Mouse (Mus musculus): Measurements from ENCODE around the gene Kif1a. TPM values are rescaled to one million over a fixed set of nuclear protein-coding genes. Genes with fewer than 3 reads are reported as not detected.
A peak's percentile ranks its signal among the peaks of the same experiment; 100 is the strongest.

The Kif1a gene
- polyA plus RNA-seq, 1 experiment from 2014 or later: 502 TPM

DNA sequence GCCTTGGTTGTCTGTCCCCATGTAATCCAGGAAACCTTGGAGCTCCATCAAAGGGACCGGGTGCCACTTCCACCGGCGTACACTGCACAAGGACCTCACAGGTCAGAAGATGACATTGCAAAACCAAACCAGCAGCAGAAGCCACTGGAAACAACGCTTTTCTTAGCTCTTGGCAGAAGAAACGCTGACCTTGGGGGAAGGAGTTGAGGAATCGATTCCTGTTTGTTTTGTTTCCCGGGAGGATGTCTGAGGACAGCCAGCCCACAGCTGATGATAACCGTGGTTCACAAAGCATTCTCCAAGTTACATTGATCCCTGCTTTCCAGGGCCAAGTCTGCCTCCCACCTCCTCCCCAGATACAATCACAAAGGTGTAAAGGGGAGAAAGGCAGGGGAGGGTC lies 22.3 kb upstream of the Kif1a start:
- H3K4me1 ChIP-seq: no peaks in the 10 kb centered on the region
- H3K27me3 ChIP-seq (replicated peaks): no peaks in the 10 kb centered on the region
- H3K27ac ChIP-seq: no peak overlapping the region
- no peak overlapping the region for H3K4me2 ChIP-seq
- ATAC-seq (replicated peaks): no peak
- H3K9ac ChIP-seq: no peak overlapping the region
- 86% methylated on average over 8 of the region's 8 CpGs for WGBS
- no peak overlapping the region for H3K4me3 ChIP-seq
- no peaks in the 10 kb centered on the region for H3K36me3 ChIP-seq (replicated peaks)
- H3K9me3 ChIP-seq: no peaks in the 10 kb centered on the region

DNA sequence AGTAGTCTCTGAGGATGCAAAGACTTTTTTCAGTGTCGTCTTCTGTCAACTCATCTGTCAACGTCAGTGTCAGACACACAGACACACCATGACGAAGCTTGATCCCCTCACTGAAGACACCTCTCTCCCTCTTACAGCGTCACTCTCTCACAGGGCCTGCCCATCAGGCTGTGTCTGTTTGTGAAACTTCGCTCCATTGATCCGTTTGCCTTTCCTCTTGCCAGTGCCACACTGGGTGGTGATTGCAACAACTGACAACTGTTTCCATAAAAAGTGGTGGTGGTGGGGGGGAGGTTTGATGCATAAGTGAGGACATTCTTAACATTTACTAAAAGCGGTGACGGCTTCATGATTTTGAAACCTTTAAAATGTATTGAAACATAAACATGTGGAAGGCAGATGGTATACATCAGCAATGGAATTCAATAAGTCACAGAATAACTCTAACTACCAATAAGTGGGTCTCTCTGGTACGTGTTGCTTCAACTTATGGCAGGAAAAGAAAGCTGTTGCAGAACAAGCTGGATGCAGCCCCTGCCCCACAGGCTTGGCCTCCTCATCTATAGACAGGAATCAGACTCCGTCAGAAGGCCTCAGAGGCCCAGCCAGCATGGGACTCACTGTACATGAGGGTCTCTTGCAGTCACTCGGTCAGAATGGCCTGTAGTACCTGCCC lies 21.6 kb upstream of the Kif1a start:
- H3K9ac ChIP-seq: no peak overlapping the region
- no peak overlapping the region for H3K4me2 ChIP-seq
- WGBS: 83% methylated on average over 11 of the region's 11 CpGs
- H3K4me3 ChIP-seq: no peak overlapping the region
- H3K27ac ChIP-seq: no peak overlapping the region
- no peaks in the 10 kb centered on the region for H3K27me3 ChIP-seq (replicated peaks)
- H3K4me1 ChIP-seq: 0 out of 2 replicates have a peak, but pooled peaks cover 3% of the 10 kb centered on the region
- no peaks in the 10 kb centered on the region for H3K9me3 ChIP-seq
- H3K36me3 ChIP-seq (replicated peaks): no peaks in the 10 kb centered on the region
- ATAC-seq (replicated peaks): no peak

DNA sequence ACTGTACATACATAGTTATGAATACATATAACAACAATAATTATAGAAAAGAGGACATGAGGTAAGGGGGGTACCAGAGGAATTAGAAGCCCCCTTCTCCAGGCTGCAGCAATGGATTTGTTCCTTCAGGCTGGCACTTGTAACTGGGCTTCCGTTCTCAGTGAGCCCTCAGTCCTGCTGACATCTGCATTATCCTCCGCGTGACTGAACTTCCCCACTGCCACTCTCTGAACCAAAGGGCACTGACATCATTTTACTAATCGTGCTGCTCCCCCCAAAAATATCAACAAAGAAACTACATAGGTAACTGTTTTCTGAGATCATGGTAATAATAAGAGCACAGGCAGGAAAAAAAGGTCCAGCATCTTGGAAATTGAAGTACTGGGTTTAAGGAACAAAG lies 17.1 kb upstream of the Kif1a start:
- Histone ChIP-seq H3K9ac (no peak overlapping the region), H3K9me3 (no peaks in the 10 kb centered on the region), H3K27me3 (replicated peaks) (no peaks in the 10 kb centered on the region), H3K4me3 (no peak overlapping the region), H3K36me3 (replicated peaks) (no peaks in the 10 kb centered on the region), H3K4me2 (no peak overlapping the region), H3K27ac (no peak overlapping the region), H3K4me1 (peaks cover 13% of the 10 kb centered on the region)
- no peak for ATAC-seq (replicated peaks)
- 34% methylated on average over 4 of the region's 4 CpGs for WGBS

DNA sequence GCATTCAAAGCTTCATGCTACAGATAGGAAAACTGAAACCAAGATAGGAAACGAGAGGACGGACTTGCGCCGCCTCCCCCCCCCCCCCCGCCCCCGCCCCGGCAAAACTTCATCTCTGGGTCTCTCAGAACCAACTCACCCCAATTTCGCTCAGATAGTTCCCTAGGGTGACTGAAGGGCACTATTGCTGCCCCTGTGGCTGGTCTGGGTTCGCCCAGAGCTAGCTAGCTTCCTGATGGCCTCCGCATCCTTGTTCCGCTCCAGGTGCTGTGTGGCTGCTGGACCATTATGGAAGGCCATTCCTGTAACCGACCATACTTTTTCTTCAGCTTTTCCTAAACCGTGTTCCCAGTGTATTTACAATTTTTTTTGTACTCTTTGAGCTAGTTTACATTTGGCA lies 13.7 kb upstream of the Kif1a start:
- Histone ChIP-seq H3K9ac (peak overlapping the region; percentile 37; the same call in 1 of the 2 replicates), H3K27ac (peak overlapping the region; percentile 57), H3K4me1 (peaks cover 13% of the 10 kb centered on the region), H3K9me3 (no peaks in the 10 kb centered on the region), H3K27me3 (replicated peaks) (no peaks in the 10 kb centered on the region), H3K36me3 (replicated peaks) (no peaks in the 10 kb centered on the region), H3K4me3 (peak overlapping the region; percentile 38), H3K4me2 (peak overlapping the region; percentile 76)
- 10% methylated on average over 13 of the region's 13 CpGs for WGBS
- peak; percentile 82 for ATAC-seq (replicated peaks)

GRCm38 (mm10) chr1:93114713-93115463 lies 13.1 kb upstream of the Kif1a start:
- Histone ChIP-seq H3K4me2 (peak overlapping the region; percentile 76), H3K36me3 (replicated peaks) (no peaks in the 10 kb centered on the region), H3K4me1 (peaks cover 13% of the 10 kb centered on the region), H3K9ac (peak overlapping the region; percentile 37; the same call in 1 of the 2 replicates), H3K27me3 (replicated peaks) (no peaks in the 10 kb centered on the region), H3K9me3 (no peaks in the 10 kb centered on the region), H3K4me3 (peak overlapping the region; percentile 38), H3K27ac (peak overlapping the region; percentile 57)
- peak; percentile 99 for ATAC-seq (replicated peaks)
- 19% methylated on average over 21 of the region's 21 CpGs for WGBS

GRCm38 (mm10) chr1:93102700-93103099 lies 949 bp upstream of the Kif1a start:
- Histone ChIP-seq H3K4me2 (peak overlapping the region; percentile 65), H3K36me3 (replicated peaks) (no peaks in the 10 kb centered on the region), H3K9me3 (no peaks in the 10 kb centered on the region), H3K4me1 (peaks cover 33% of the 10 kb centered on the region), H3K4me3 (no peak overlapping the region), H3K27ac (peak overlapping the region; percentile 96; the same call in 1 of the 2 replicates), H3K9ac (0 out of 2 replicates have a peak overlapping the region, but pooled peaks have one; percentile 87), H3K27me3 (replicated peaks) (no peaks in the 10 kb centered on the region)
- WGBS: 72% methylated on average over 7 of the region's 7 CpGs
- no peak for ATAC-seq (replicated peaks)

DNA sequence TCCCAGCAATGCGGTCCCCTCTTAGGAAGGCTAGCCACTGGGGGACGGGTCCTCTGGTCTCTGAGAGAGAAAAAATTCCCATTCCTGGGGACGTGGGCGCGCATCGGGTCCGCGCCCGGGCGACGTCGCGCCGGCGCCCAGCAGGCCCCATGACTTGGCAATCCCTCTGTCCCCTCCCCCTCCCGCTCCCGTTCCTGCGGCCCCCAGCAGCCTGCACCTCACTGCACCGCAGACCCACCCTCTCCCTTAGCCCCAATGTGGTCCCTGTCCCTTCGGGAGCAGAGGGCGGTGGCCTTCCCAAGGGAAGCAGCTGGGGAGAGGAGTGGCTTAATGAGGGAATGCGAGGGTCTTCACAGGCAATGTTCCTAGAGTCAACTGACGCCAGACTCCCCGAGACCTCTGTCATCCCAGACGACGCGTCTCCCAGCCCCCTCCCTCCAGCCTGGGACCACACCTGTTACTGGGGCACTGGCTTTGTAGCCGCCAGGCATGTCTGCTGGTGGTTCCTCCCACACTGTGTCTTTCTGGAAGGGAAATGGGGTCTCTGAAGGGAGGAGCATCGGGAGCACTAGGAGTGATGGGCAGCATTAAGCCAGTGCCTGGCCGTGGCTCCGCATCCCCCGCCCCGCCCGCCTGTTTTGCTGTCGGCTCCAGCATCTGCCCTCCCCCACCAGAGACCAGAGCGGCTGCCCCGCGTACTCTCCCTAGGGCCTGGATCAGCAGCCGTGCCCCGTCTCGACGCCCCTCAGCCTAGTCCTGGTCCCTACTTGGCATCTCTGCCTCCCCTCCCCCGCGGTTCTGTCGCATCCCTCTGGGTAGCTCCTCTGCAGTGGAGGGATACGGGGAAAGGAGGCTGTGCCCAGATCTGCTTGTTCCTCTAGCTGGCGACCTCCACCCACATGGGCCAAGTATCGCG lies 917 bp downstream of the Kif1a start:
- ATAC-seq (replicated peaks): peak; percentile 72
- Histone ChIP-seq H3K27me3 (replicated peaks) (no peaks in the 10 kb centered on the region), H3K36me3 (replicated peaks) (no peaks in the 10 kb centered on the region), H3K9me3 (no peaks in the 10 kb centered on the region), H3K9ac (peak overlapping the region; percentile 87), H3K4me2 (peak overlapping the region; percentile 65), H3K27ac (peak overlapping the region; percentile 96), H3K4me3 (peak overlapping the region; percentile 88), H3K4me1 (peaks cover 49% of the 10 kb centered on the region)
- WGBS: under 1% methylated on average over 49 of the region's 49 CpGs

- H3K4me2 ChIP-seq: peak overlapping the region; percentile 65
- peak overlapping the region; percentile 88 for H3K4me3 ChIP-seq
- no peaks in the 10 kb centered on the region for H3K27me3 ChIP-seq (replicated peaks)
- peak overlapping the region; percentile 87 for H3K9ac ChIP-seq
- peak overlapping the region; percentile 96 for H3K27ac ChIP-seq
- WGBS: 1% methylated on average over 18 of the region's 18 CpGs
- peak; percentile 19 for ATAC-seq (replicated peaks)
- no peaks in the 10 kb centered on the region for H3K9me3 ChIP-seq
- H3K4me1 ChIP-seq: peaks cover 55% of the 10 kb centered on the region
- H3K36me3 ChIP-seq (replicated peaks): no peaks in the 10 kb centered on the region
Observed at GRCm38 (mm10) chr1:93100243-93100575, 1.5 kb downstream of the Kif1a start.

- H3K27ac ChIP-seq: no peak overlapping the region
- H3K4me3 ChIP-seq: peak overlapping the region; percentile 88
- H3K4me2 ChIP-seq: peak overlapping the region; percentile 65
- H3K9ac ChIP-seq: peak overlapping the region; percentile 87; the same call in 1 of the 2 replicates
- H3K9me3 ChIP-seq: no peaks in the 10 kb centered on the region
- WGBS: 89% methylated on average over 5 of the region's 5 CpGs
- H3K4me1 ChIP-seq: peaks cover 56% of the 10 kb centered on the region
- no peaks in the 10 kb centered on the region for H3K27me3 ChIP-seq (replicated peaks)
- H3K36me3 ChIP-seq (replicated peaks): no peaks in the 10 kb centered on the region
- no peak for ATAC-seq (replicated peaks)
Observed at GRCm38 (mm10) chr1:93098956-93099355, 2.8 kb downstream of the Kif1a start.

- WGBS: 81% methylated on average over 3 of the region's 3 CpGs
- H3K9ac ChIP-seq: no peak overlapping the region
- no peak overlapping the region for H3K27ac ChIP-seq
- no peak overlapping the region for H3K4me2 ChIP-seq
- H3K27me3 ChIP-seq (replicated peaks): no peaks in the 10 kb centered on the region
- no peak for ATAC-seq (replicated peaks)
- no peak overlapping the region for H3K4me3 ChIP-seq
- H3K9me3 ChIP-seq: no peaks in the 10 kb centered on the region
- H3K36me3 ChIP-seq (replicated peaks): no peaks in the 10 kb centered on the region
- H3K4me1 ChIP-seq: peaks cover 24% of the 10 kb centered on the region; the same call in 1 of the 2 replicates
Observed at GRCm38 (mm10) chr1:93092582-93092981, 9.2 kb downstream of the Kif1a start.

- Histone ChIP-seq H3K4me1 (peaks cover 21% of the 10 kb centered on the region), H3K27me3 (replicated peaks) (no peaks in the 10 kb centered on the region), H3K27ac (peak overlapping the region; percentile 68), H3K36me3 (replicated peaks) (peaks cover 17% of the 10 kb centered on the region), H3K9me3 (no peaks in the 10 kb centered on the region), H3K4me3 (no peak overlapping the region), H3K9ac (no peak overlapping the region), H3K4me2 (no peak overlapping the region)
- WGBS: 32% methylated on average over 6 of the region's 6 CpGs
- ATAC-seq (replicated peaks): no peak
Observed at GRCm38 (mm10) chr1:93085136-93085535, 16.6 kb downstream of the Kif1a start.
